8 mouse cellular contexts compared by ENCODE assay signal in genomic region chr3:52197982-52198750, GRCm38 (mm10).
A peak's percentile ranks its signal among the peaks of the same experiment; 100 is the strongest.
DNase-seq lines count a peak whose midpoint lies in the region; ATAC-seq and TF ChIP-seq lines count a peak whose summit lies in the region.

No protein-coding gene starts in this region.

- no peak for TF ChIP-seq CTCF in liver, adult 2 months (IDR thresholded peaks at IDR 0.05; ENCODE audit: low read depth, low read length)
- TF ChIP-seq CTCF in bone marrow, adult 2 months (IDR thresholded peaks at IDR 0.05; ENCODE audit: control insufficient read depth, insufficient read depth, low read length), result no peak

- TF ChIP-seq POLR2A in liver, adult 2 months (IDR thresholded peaks at IDR 0.05; ENCODE audit: extremely low read depth, insufficient read depth, low read length), result no peak
- no peak for TF ChIP-seq POLR2A in bone marrow, adult 2 months (IDR thresholded peaks at IDR 0.05; ENCODE audit: borderline replicate concordance, control insufficient read depth, low read depth, low read length)

- no peaks in the 10 kb centered on the region for H3K9me3 ChIP-seq in limb, embryonic 15.5 days

- peak overlapping the region; percentile 17; the same call in 1 of the 2 replicates for H3K4me2 ChIP-seq in limb, embryonic 15.5 days

- no peaks in the 10 kb centered on the region for H3K79me2 ChIP-seq in liver, adult 2 months (ENCODE audit: control insufficient read depth, insufficient read depth, low read length)

- H3K36me3 ChIP-seq in liver, adult 2 months (ENCODE audit: control insufficient read depth, insufficient read depth, low read length), result no peaks in the 10 kb centered on the region
- no peaks in the 10 kb centered on the region for H3K36me3 ChIP-seq in limb, embryonic 15.5 days

- no peak overlapping the region for H3K9ac ChIP-seq in liver, adult 2 months (ENCODE audit: low read depth, low read length)
- H3K9ac ChIP-seq in limb, embryonic 15.5 days, result no peak overlapping the region

- H3K4me1 ChIP-seq in liver, adult 2 months (ENCODE audit: control insufficient read depth, insufficient read depth, low read length), result peaks cover 9% of the 10 kb centered on the region
- H3K4me1 ChIP-seq in bone marrow, adult 2 months (ENCODE audit: control insufficient read depth, insufficient read depth, low read length), result no peaks in the 10 kb centered on the region; the same call in 1 of the 2 replicates
- peaks cover 17% of the 10 kb centered on the region for H3K4me1 ChIP-seq in limb, embryonic 15.5 days

- 37% methylated on average over 23 of the region's 23 CpGs for WGBS in liver, adult 2 months
- WGBS in bone marrow, adult 2 months, result 26% methylated on average over 23 of the region's 23 CpGs
- WGBS in limb, embryonic 15.5 days, result 68% methylated on average over 23 of the region's 23 CpGs

- ATAC-seq in granulocyte monocyte progenitor cell, adult 5-6 weeks (replicated peaks; ENCODE audit: poor library complexity, severe bottlenecking), result peak; percentile 58
- no peak for ATAC-seq in limb, embryonic 15.5 days (ENCODE audit: insufficient number of reproducible peaks, low FRiP score, low TSS enrichment, low read depth)

- peak overlapping the region; percentile 4; the same call in 1 of the 2 replicates for H3K4me3 ChIP-seq in liver, adult 2 months (ENCODE audit: insufficient read depth, low read depth, low read length)
- H3K4me3 ChIP-seq in bone marrow, adult 2 months (replicated peaks; ENCODE audit: control insufficient read depth, low read depth, low read length), result peak overlapping the region; percentile 47
- H3K4me3 ChIP-seq in limb, embryonic 15.5 days, result 0 out of 2 replicates have a peak overlapping the region, but pooled peaks have one; percentile 1

- H3K27ac ChIP-seq in liver, adult 2 months (replicated peaks; ENCODE audit: insufficient read depth, low read depth, low read length), result peak overlapping the region; percentile 15; the same call in 1 of the 2 replicates
- H3K27ac ChIP-seq in bone marrow, adult 2 months (ENCODE audit: control insufficient read depth, insufficient read depth, low read depth, low read length, poor library complexity), result no peak overlapping the region
- H3K27ac ChIP-seq in limb, embryonic 15.5 days, result peak overlapping the region; percentile 39; the same call in 1 of the 2 replicates

- H3K27me3 ChIP-seq in liver, adult 2 months (ENCODE audit: control insufficient read depth, insufficient read depth, low read length), result no peaks in the 10 kb centered on the region
- no peaks in the 10 kb centered on the region for H3K27me3 ChIP-seq in limb, embryonic 15.5 days

- DNase-seq in liver, adult 2 months (ENCODE audit: extremely low read depth, low read depth, low spot score), result peak; percentile 36
- no peak for DNase-seq in liver
- DNase-seq in kidney, adult 8-10 months, result peak; percentile 37 to 42
- peak; percentile 82 to 84 for DNase-seq in right cerebral cortex, adult 2 months (ENCODE audit: low spot score in 2 of 2)
- DNase-seq in embryo, embryonic 11 days, result no peak

Comparison
In these comparisons a context has a peak if more than half of its experiments do, and no peak if none do; other contexts are left out.
1. DNase-seq: peak in liver, adult 2 months (single experiment), kidney, adult 8-10 months (2 of 2) and right cerebral cortex, adult 2 months (2 of 2); none in liver (single experiment) and embryo, embryonic 11 days (single experiment).
2. Peak in every context shown above with its lines, with median percentiles within 50 percentile points of each other: H3K4me3 ChIP-seq.